Comparison of ENCODE assay signal across 19 mouse cellular contexts in genomic region chr10:8658934-8659294, GRCm38 (mm10).
DNase-seq lines count a peak whose midpoint lies in the region; ATAC-seq and TF ChIP-seq lines count a peak whose summit lies in the region.
"Had no signal": no experiment of that assay in that cellular context is flagged by ENCODE, and none has a peak within 500 bp of the region (broad histone marks: within the 10 kb centered on the region; RNA-seq: fewer than 3 reads in every experiment).

No protein-coding gene starts in this region.

- H3K27ac ChIP-seq in lung, embryonic 16.5 days (ENCODE audit: low read length), result peak overlapping the region; percentile 70
- H3K27ac ChIP-seq in lung, postnatal 0 days (ENCODE audit: low read length), result peak overlapping the region; percentile 78
- no peak overlapping the region for H3K27ac ChIP-seq in kidney, adult 2 months (ENCODE audit: insufficient read depth, low read depth, low read length)
- H3K27ac ChIP-seq in cerebellum, adult 2 months (ENCODE audit: insufficient read depth, low read length), result no peak overlapping the region
- H3K27ac ChIP-seq: forebrain, embryonic 10.5 days; forebrain, embryonic 13.5 days; heart, embryonic 15.5 days; hindbrain, embryonic 10.5 days; hindbrain, embryonic 13.5 days had no signal

- no peak overlapping the region for H3K4me2 ChIP-seq in lung, embryonic 16.5 days (ENCODE audit: low read depth, low read length)
- no peak overlapping the region for H3K4me2 ChIP-seq in lung, postnatal 0 days (replicated peaks; ENCODE audit: low read depth, low read length)
- H3K4me2 ChIP-seq: forebrain, embryonic 13.5 days; heart, embryonic 12.5 days; heart, embryonic 15.5 days; hindbrain, embryonic 13.5 days had no signal

- 43% methylated on average over 3 of the region's 3 CpGs for WGBS in lung, embryonic 16.5 days
- whole genome bisulfite sequencing in lung, postnatal 0 days, result 48% methylated on average over 3 of the region's 3 CpGs
- 80% methylated on average over 3 of the region's 3 CpGs for WGBS in kidney, adult 2 months
- WGBS in cerebellum, adult 2 months, result 82% methylated on average over 3 of the region's 3 CpGs

- no peaks in the 10 kb centered on the region for H3K36me3 ChIP-seq in lung, embryonic 16.5 days (ENCODE audit: control insufficient read depth, insufficient read depth, low read length)
- no peaks in the 10 kb centered on the region for H3K36me3 ChIP-seq in lung, postnatal 0 days (ENCODE audit: insufficient read depth, low read length)
- H3K36me3 ChIP-seq in kidney, adult 2 months (ENCODE audit: control insufficient read depth, insufficient read depth, low read length), result no peaks in the 10 kb centered on the region
- H3K36me3 ChIP-seq: forebrain, embryonic 10.5 days; heart, embryonic 12.5 days; heart, embryonic 15.5 days; hindbrain, embryonic 10.5 days; hindbrain, embryonic 13.5 days had no signal

- H3K4me1 ChIP-seq in lung, embryonic 16.5 days (replicated peaks; ENCODE audit: control insufficient read depth, insufficient read depth, low read length), result no peaks in the 10 kb centered on the region
- no peaks in the 10 kb centered on the region for H3K4me1 ChIP-seq in lung, postnatal 0 days (ENCODE audit: insufficient read depth, low read depth, low read length)
- no peaks in the 10 kb centered on the region for H3K4me1 ChIP-seq in kidney, adult 2 months (ENCODE audit: control insufficient read depth, insufficient read depth, low read length)
- no peaks in the 10 kb centered on the region for H3K4me1 ChIP-seq in cerebellum, adult 2 months (ENCODE audit: control insufficient read depth, insufficient read depth, low read length)
- H3K4me1 ChIP-seq: forebrain, embryonic 10.5 days; forebrain, embryonic 13.5 days; heart, embryonic 12.5 days; heart, embryonic 15.5 days; hindbrain, embryonic 10.5 days; hindbrain, embryonic 13.5 days had no signal

- no peak for TF ChIP-seq CTCF in lung, postnatal 0 days (IDR thresholded peaks at IDR 0.05)
- TF ChIP-seq CTCF in kidney, adult 2 months (conservative IDR thresholded peaks at IDR 0.05; ENCODE audit: insufficient read depth, insufficient read length, low read depth, low read length), result no peak
- TF ChIP-seq CTCF in cerebellum, adult 2 months (IDR thresholded peaks at IDR 0.05; ENCODE audit: borderline replicate concordance, insufficient read depth, low read depth, low read length), result no peak

- 0 out of 2 replicates have a peak, but pooled peaks have one; percentile 6 for TF ChIP-seq EP300 in lung, postnatal 0 days (IDR thresholded peaks at IDR 0.05)

- H3K9me3 ChIP-seq in lung, embryonic 16.5 days (ENCODE audit: control insufficient read depth, low read length), result no peaks in the 10 kb centered on the region
- H3K9me3 ChIP-seq in lung, postnatal 0 days (ENCODE audit: low read length), result no peaks in the 10 kb centered on the region
- H3K9me3 ChIP-seq: forebrain, embryonic 10.5 days; forebrain, embryonic 13.5 days; heart, embryonic 12.5 days; heart, embryonic 15.5 days; hindbrain, embryonic 10.5 days; hindbrain, embryonic 13.5 days had no signal

- H3K27me3 ChIP-seq in lung, embryonic 16.5 days (ENCODE audit: control insufficient read depth, insufficient read depth, low read depth, low read length), result no peaks in the 10 kb centered on the region
- no peaks in the 10 kb centered on the region for H3K27me3 ChIP-seq in lung, postnatal 0 days (replicated peaks; ENCODE audit: insufficient read depth, low read length)
- no peaks in the 10 kb centered on the region for H3K27me3 ChIP-seq in kidney, adult 2 months (replicated peaks; ENCODE audit: control insufficient read depth, insufficient read depth, low read length)
- no peaks in the 10 kb centered on the region for H3K27me3 ChIP-seq in cerebellum, adult 2 months (ENCODE audit: control insufficient read depth, insufficient read depth, low read length)
- H3K27me3 ChIP-seq: forebrain, embryonic 13.5 days; heart, embryonic 12.5 days; heart, embryonic 15.5 days; hindbrain, embryonic 13.5 days had no signal

- no peak for DNase-seq in lung, postnatal 4 days
- peak; percentile 76 for DNase-seq in lung, postnatal 0 days (ENCODE audit: low spot score)
- DNase-seq in lung, postnatal 25 days (ENCODE audit: low spot score), result peak; percentile 16
- no peak for DNase-seq in kidney, adult 2 months
- no peak for DNase-seq in cerebellum, adult 2 months
- DNase-seq: cerebellum, adult 11 months; cerebellum, adult 8-10 months; cerebellum, postnatal 10 days; cerebellum, postnatal 36 days had no signal

- no peak overlapping the region for H3K9ac ChIP-seq in lung, embryonic 16.5 days (ENCODE audit: low read length)
- H3K9ac ChIP-seq in lung, postnatal 0 days (replicated peaks; ENCODE audit: low read depth), result no peak overlapping the region
- H3K9ac ChIP-seq: forebrain, embryonic 13.5 days; heart, embryonic 12.5 days; heart, embryonic 15.5 days; hindbrain, embryonic 13.5 days had no signal

- peak; percentile 73; the same call in 1 of the 2 replicates for ATAC-seq in lung, embryonic 16.5 days (ENCODE audit: low read depth)
- peak; percentile 71 for ATAC-seq in lung, postnatal 0 days
- ATAC-seq: CD4-positive, CD25-positive, alpha-beta regulatory T cell, adult 4 months; forebrain, embryonic 13.5 days; forebrain, embryonic 16.5 days; hindbrain, embryonic 16.5 days had no signal

- no peak for TF ChIP-seq POLR2A in kidney, adult 2 months (IDR thresholded peaks at IDR 0.05; ENCODE audit: low read depth, low read length)
- TF ChIP-seq POLR2A in cerebellum, adult 2 months (IDR thresholded peaks at IDR 0.05; ENCODE audit: borderline replicate concordance, insufficient read depth, low read length), result no peak

- H3K4me3 ChIP-seq in lung, embryonic 16.5 days (ENCODE audit: low read length), result no peak overlapping the region
- H3K4me3 ChIP-seq in lung, postnatal 0 days (ENCODE audit: low read depth, low read length), result no peak overlapping the region
- no peak overlapping the region for H3K4me3 ChIP-seq in kidney, adult 2 months (ENCODE audit: insufficient read depth, low read depth, low read length)
- no peak overlapping the region for H3K4me3 ChIP-seq in cerebellum, adult 2 months (replicated peaks; ENCODE audit: insufficient read depth, low read depth, low read length)
- H3K4me3 ChIP-seq: forebrain, embryonic 10.5 days; forebrain, embryonic 13.5 days; heart, embryonic 12.5 days; heart, embryonic 15.5 days; hindbrain, embryonic 10.5 days; hindbrain, embryonic 13.5 days had no signal

Comparison
In these comparisons a context has a peak if more than half of its experiments do, and no peak if none do; other contexts are left out.
1. DNase-seq: peak in lung, postnatal 0 days (single experiment) and lung, postnatal 25 days (single experiment); none in lung, postnatal 4 days (0 of 2), kidney, adult 2 months (single experiment) and cerebellum, adult 2 months (0 of 2).
2. H3K27ac ChIP-seq: peak in lung, embryonic 16.5 days (single experiment) and lung, postnatal 0 days (single experiment); none in kidney, adult 2 months (single experiment) and cerebellum, adult 2 months (single experiment).